Mouse (Mus musculus) forebrain, embryonic 15.5 days (tissue): ENCODE results near the gene Vmn1r87. TPM values are rescaled to one million over a fixed set of nuclear protein-coding genes. Genes with fewer than 3 reads are reported as not detected.
"Not testable (repeated sequence)": the region's sequence is repeated elsewhere in the genome, so short reads cannot be mapped to it uniquely, and the experiment has no call there.

Experiments used
- ATAC-seq: fragments of 200-750 bp; cut with Nextera tagmentation; replicated peaks from 2 replicates; pipeline ENCODE4 v1.8.0; 2017; ENCODE audit warnings: mild to moderate bottlenecking, moderate TSS enrichment, moderate library complexity
- H3K27ac ChIP-seq: fragments of 300-500 bp; sonication (generic); replicated peaks from 2 replicates; pipeline ENCODE4 v1.5.1; 2015; ENCODE audit warnings: mild to moderate bottlenecking, inconsistent platforms
- H3K27me3 ChIP-seq: fragments of 300-500 bp; sonication (generic); 2 replicates; pipeline ENCODE4 v1.6.1; 2015; ENCODE audit warnings: inconsistent platforms
- H3K36me3 ChIP-seq: fragments of 300-500 bp; sonication (generic); 2 replicates; pipeline ENCODE4 v1.6.1; 2015; ENCODE audit warnings: mild to moderate bottlenecking, inconsistent platforms
- H3K4me1 ChIP-seq: fragments of 300-500 bp; sonication (generic); 2 replicates; pipeline ENCODE4 v1.6.1; 2015; ENCODE audit warnings: inconsistent platforms
- H3K4me2 ChIP-seq: fragments of 300-500 bp; sonication (generic); replicated peaks from 2 replicates; pipeline ENCODE4 v1.6.1; 2015; ENCODE audit warnings: mild to moderate bottlenecking, inconsistent platforms
- H3K4me3 ChIP-seq: fragments of 300-500 bp; sonication (generic); 2 replicates; pipeline ENCODE4 v1.5.1; 2015; ENCODE audit warnings: mild to moderate bottlenecking, inconsistent platforms
- H3K9ac ChIP-seq: fragments of 300-500 bp; sonication (generic); replicated peaks from 2 replicates; pipeline ENCODE4 v1.6.1; 2015; ENCODE audit warnings: mild to moderate bottlenecking, inconsistent platforms
- H3K9me3 ChIP-seq: fragments of 300-500 bp; sonication (generic); 2 replicates; pipeline ENCODE4 v1.6.1; 2016; ENCODE audit warnings: inconsistent platforms
- WGBS: fragments of 180-500 bp; shearing (Covaris S2); methylation state at CpG from one replicate; pipeline ENCODE4 v1.1.7; 2015; ENCODE audit warnings: mixed read lengths; 5-methylcytosine and 5-hydroxymethylcytosine counted together
- polyA plus RNA-seq: library from polyadenylated mRNA; unstranded; fragments of >200 nt; fragmentation: Nextera tagmentation; extraction: Ambion mirVana; gene quantifications from 2 replicates; pipeline ENCODE4 v1.2.1, GENCODE M21; 2015

Gene Vmn1r87
- polyA plus RNA-seq, result not detected in 2 replicates

- Histone ChIP-seq H3K4me3 (no peak within 1 kb of the TSS), H3K4me2 (no peak within 1 kb of the TSS), H3K27ac (no peak within 1 kb of the TSS), H3K4me1 (no peaks in the 10 kb centered on the region), H3K36me3 (no peaks in the 10 kb centered on the region), H3K9me3 (no peaks in the 10 kb centered on the region), H3K27me3 (no peaks in the 10 kb centered on the region), H3K9ac (no peak within 1 kb of the TSS)
- ATAC-seq, result no peak
- whole genome bisulfite sequencing, result 85% methylated on average over 1 of the region's 1 CpGs
These were observed at the start of gene Vmn1r87 for GRCm38 (mm10) chr7:13140057-13140456. Gene Vmn1r87, minus strand, starts transcription at chr7:13140157.

GRCm38 (mm10) chr7:13159268-13159667 is 19.3 kb upstream of the Vmn1r87 start, which contains the start of gene Vmn1r88:
Gene Vmn1r88, plus strand, starts transcription at chr7:13159568.
- no peak within 1 kb of the TSS for H3K9ac ChIP-seq
- H3K4me1 ChIP-seq, result no peaks in the 10 kb centered on the region
- no peaks in the 10 kb centered on the region for H3K9me3 ChIP-seq
- H3K27me3 ChIP-seq, result no peaks in the 10 kb centered on the region
- H3K4me3 ChIP-seq, result no peak within 1 kb of the TSS
- H3K4me2 ChIP-seq, result no peak within 1 kb of the TSS
- ATAC-seq, result no peak
- no peaks in the 10 kb centered on the region for H3K36me3 ChIP-seq
- H3K27ac ChIP-seq, result no peak within 1 kb of the TSS

- no peaks in the 10 kb centered on the region for H3K9me3 ChIP-seq
- ATAC-seq, result no peak
- no peaks in the 10 kb centered on the region for H3K27me3 ChIP-seq
- H3K4me3 ChIP-seq, result no peak overlapping the region
- H3K4me1 ChIP-seq, result no peaks in the 10 kb centered on the region
- no peak overlapping the region for H3K27ac ChIP-seq
- no peak overlapping the region for H3K4me2 ChIP-seq
- no peaks in the 10 kb centered on the region for H3K36me3 ChIP-seq
- no peak overlapping the region for H3K9ac ChIP-seq
These were observed 2.6 kb downstream of the Vmn1r87 start for GRCm38 (mm10) chr7:13137340-13137739.

GRCm38 (mm10) chr7:13131856-13132255 is 8.1 kb downstream of the Vmn1r87 start:
- Histone ChIP-seq H3K9me3 (no peaks in the 10 kb centered on the region), H3K4me2 (no peak overlapping the region), H3K36me3 (no peaks in the 10 kb centered on the region), H3K27ac (no peak overlapping the region), H3K4me3 (no peak overlapping the region), H3K9ac (no peak overlapping the region), H3K27me3 (no peaks in the 10 kb centered on the region), H3K4me1 (no peaks in the 10 kb centered on the region)
- WGBS, result 92% methylated on average over 2 of the region's 2 CpGs
- ATAC-seq, result no peak

GRCm38 (mm10) chr7:13123554-13124153 is 16.3 kb downstream of the Vmn1r87 start:
- peak; percentile 91 for ATAC-seq
- H3K36me3 ChIP-seq, H3K9ac ChIP-seq, H3K27ac ChIP-seq, H3K9me3 ChIP-seq, H3K27me3 ChIP-seq, H3K4me1 ChIP-seq: not testable (repeated sequence)
- Histone ChIP-seq H3K4me2 (peak overlapping the region; percentile 40), H3K4me3 (peak overlapping the region; percentile 27)
- under 1% methylated on average over 29 of the region's 34 CpGs for WGBS

- no peaks in the 10 kb centered on the region for H3K36me3 ChIP-seq
- no peaks in the 10 kb centered on the region for H3K4me1 ChIP-seq
- H3K9me3 ChIP-seq, result no peaks in the 10 kb centered on the region
- no peak within 1 kb of the TSS for H3K27ac ChIP-seq
- H3K9ac ChIP-seq, result no peak within 1 kb of the TSS
- no peak for ATAC-seq
- no peak within 1 kb of the TSS for H3K4me3 ChIP-seq
- no peak within 1 kb of the TSS for H3K4me2 ChIP-seq
- no peaks in the 10 kb centered on the region for H3K27me3 ChIP-seq
These were observed 20.1 kb downstream of the Vmn1r87 start, which contains the start of gene Vmn1r86 for GRCm38 (mm10) chr7:13119817-13120216. Gene Vmn1r86, minus strand, starts transcription at chr7:13119917.

GRCm38 (mm10) chr7:13095073-13095472 is 44.9 kb downstream of the Vmn1r87 start, which contains the start of gene Vmn1r85:
Gene Vmn1r85, minus strand, starts transcription at chr7:13095173.
- no peak within 1 kb of the TSS for H3K9ac ChIP-seq
- H3K4me1 ChIP-seq, result no peaks in the 10 kb centered on the region
- H3K4me3 ChIP-seq, result no peak within 1 kb of the TSS
- H3K9me3 ChIP-seq, result no peaks in the 10 kb centered on the region
- no peak within 1 kb of the TSS for H3K4me2 ChIP-seq
- no peak for ATAC-seq
- H3K27me3 ChIP-seq, result no peaks in the 10 kb centered on the region
- no peak within 1 kb of the TSS for H3K27ac ChIP-seq
- WGBS, result 61% methylated on average over 3 of the region's 3 CpGs
- H3K36me3 ChIP-seq, result no peaks in the 10 kb centered on the region

Other genes starting within 250 kb of the Vmn1r87 start
- gene Zscan22, start 242.3 kb downstream of the Vmn1r87 start, polyA plus RNA-seq, result 13.8 TPM in 2 replicates
- 659 and 698 TPM in 2 replicates for gene Rps5, start 217.9 kb downstream of the Vmn1r87 start, polyA plus RNA-seq
- gene Rnf225, start 212.7 kb downstream of the Vmn1r87 start, polyA plus RNA-seq, result 0.61 and 0.84 TPM in 2 replicates
- gene Zfp324, start 174.3 kb downstream of the Vmn1r87 start, polyA plus RNA-seq, result 15.9 TPM in 2 replicates
- gene Zfp446, start 162.3 kb downstream of the Vmn1r87 start, polyA plus RNA-seq, result 11.7 and 12.5 TPM in 2 replicates
- gene Slc27a5, start 142.0 kb downstream of the Vmn1r87 start, polyA plus RNA-seq, result 0.20 and 0.50 TPM in 2 replicates
- 252 and 278 TPM in 2 replicates for gene Trim28, start 141.0 kb downstream of the Vmn1r87 start, polyA plus RNA-seq
- gene Zbtb45, start 130.1 kb downstream of the Vmn1r87 start, polyA plus RNA-seq, result 40.4 and 44.2 TPM in 2 replicates
- gene Chmp2a, start 105.3 kb downstream of the Vmn1r87 start, polyA plus RNA-seq, result 180 and 184 TPM in 2 replicates
- gene Ube2m, start 101.9 kb downstream of the Vmn1r87 start, polyA plus RNA-seq, result 118 and 131 TPM in 2 replicates
- gene Mzf1, start 85.4 kb downstream of the Vmn1r87 start, polyA plus RNA-seq, result 7.9 and 8.7 TPM in 2 replicates
- 0.04 and 0.06 TPM in 2 replicates for gene Vmn1r85, start 45.0 kb downstream of the Vmn1r87 start, polyA plus RNA-seq
- not detected in 2 replicates for gene Vmn1r86, start 20.2 kb downstream of the Vmn1r87 start, polyA plus RNA-seq
- gene Vmn1r88, start 19.4 kb upstream of the Vmn1r87 start, polyA plus RNA-seq, result not detected in 2 replicates
- gene Vmn1r89, start 72.9 kb upstream of the Vmn1r87 start, polyA plus RNA-seq, result not detected in 2 replicates
- 50.7 and 54.9 TPM in 2 replicates for gene Lig1, start 137.1 kb upstream of the Vmn1r87 start, polyA plus RNA-seq
- 12.8 and 14.6 TPM in 2 replicates for gene Zswim9, start 138.6 kb upstream of the Vmn1r87 start, polyA plus RNA-seq
- gene Pla2g4c, start 184.5 kb upstream of the Vmn1r87 start, polyA plus RNA-seq, result 0.61 and 0.65 TPM in 2 replicates